Mouse (Mus musculus) E14TG2a.4 (cell line): ENCODE results near the gene Gm20388.

Experiments used
- CTCF ChIP-seq: conservative IDR thresholded peaks from 2 replicates; pipeline ENCODE4 v1.5.1; 2014; ENCODE audit warnings: low read length
- NANOG ChIP-seq: IDR thresholded peaks from 2 replicates; pipeline ENCODE4 v1.6.1; 2014; ENCODE audit warnings: borderline replicate concordance, low read length, mixed read lengths

DNA sequence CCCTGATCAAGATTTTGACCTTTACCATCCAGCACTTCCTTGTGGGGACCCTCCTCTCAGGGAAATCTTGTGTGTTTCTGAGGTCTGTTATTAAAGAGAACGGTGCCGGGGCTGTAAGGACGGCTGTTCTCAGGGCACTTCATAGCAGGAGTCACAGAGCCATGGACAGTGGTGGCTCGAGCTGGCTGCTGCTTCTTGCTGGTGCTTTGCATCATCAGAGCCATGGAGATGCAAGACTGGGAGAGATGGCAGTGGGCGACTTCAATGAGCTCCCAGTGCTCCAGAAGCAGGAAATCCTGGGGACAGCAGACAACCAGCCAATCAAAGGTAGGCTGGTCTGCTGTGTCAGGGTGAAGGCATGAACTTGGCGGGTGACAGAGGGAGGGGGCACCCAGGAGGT is 2850.5 kb downstream of the Gm20388 start:
- TF ChIP-seq CTCF (no peak), NANOG (no peak)
